Mouse (Mus musculus) bone marrow macrophage, adult 2 months (primary cell): Measurements from ENCODE around the gene Cep57.

Experiments
- CTCF ChIP-seq: IDR thresholded peaks from 2 replicates; pipeline ENCODE4 v1.5.1; 2012; ENCODE audit warnings: low read depth, mild to moderate bottlenecking, low read length, moderate library complexity
- POLR2A ChIP-seq: IDR thresholded peaks from 2 replicates; pipeline ENCODE4 v1.6.1; 2012; ENCODE audit warnings: mild to moderate bottlenecking, low read depth, low read length, borderline replicate concordance

- no peak for TF ChIP-seq CTCF
- no peak for TF ChIP-seq POLR2A
Observed at GRCm38 (mm10) chr9:13766570-13766969, 60.3 kb downstream of the Cep57 start.
